Mouse (Mus musculus) embryonic facial prominence, embryonic 13.5 days (tissue): Measurements from ENCODE around the gene Ncln. TPM values are rescaled to one million over a fixed set of nuclear protein-coding genes. Genes with fewer than 3 reads are reported as not detected.
A peak's percentile ranks its signal among the peaks of the same experiment; 100 is the strongest.

Experiments
- ATAC-seq: fragments of 200-750 bp; cut with Nextera tagmentation; 2 replicates; pipeline ENCODE4 v1.8.0; 2017; ENCODE audit warnings: low read depth; ENCODE audit not compliant: insufficient number of reproducible peaks, insufficient read depth, low FRiP score, low TSS enrichment
- H3K27ac ChIP-seq: fragments of 300-500 bp; sonication (generic); 2 replicates; pipeline ENCODE4 v1.5.1; 2015; ENCODE audit warnings: moderate library complexity, mild to moderate bottlenecking, inconsistent platforms
- H3K27me3 ChIP-seq: fragments of 300-500 bp; sonication (generic); 2 replicates; pipeline ENCODE4 v1.6.1; 2015; ENCODE audit warnings: mild to moderate bottlenecking, inconsistent platforms
- H3K36me3 ChIP-seq: fragments of 300-500 bp; sonication (generic); 2 replicates; pipeline ENCODE4 v1.6.1; 2015; ENCODE audit warnings: mild to moderate bottlenecking, inconsistent platforms
- H3K4me1 ChIP-seq: fragments of 300-500 bp; sonication (generic); 2 replicates; pipeline ENCODE4 v1.6.1; 2015; ENCODE audit warnings: inconsistent platforms
- H3K4me2 ChIP-seq: fragments of 300-500 bp; sonication (generic); 2 replicates; pipeline ENCODE4 v1.6.1; 2015; ENCODE audit warnings: moderate library complexity, mild to moderate bottlenecking, inconsistent platforms
- H3K4me3 ChIP-seq: fragments of 300-500 bp; sonication (generic); 2 replicates; pipeline ENCODE4 v1.5.1; 2015; ENCODE audit warnings: mild to moderate bottlenecking, inconsistent platforms
- H3K9ac ChIP-seq: fragments of 300-500 bp; sonication (generic); 2 replicates; pipeline ENCODE4 v1.6.1; 2015; ENCODE audit warnings: mild to moderate bottlenecking, inconsistent platforms
- H3K9me3 ChIP-seq: fragments of 300-500 bp; sonication (generic); 2 replicates; pipeline ENCODE4 v1.6.1; 2016; ENCODE audit warnings: inconsistent platforms
- WGBS: fragments of 180-500 bp; shearing (Covaris S2); methylation state at CpG from one replicate; pipeline ENCODE4 v1.1.7; 2015; ENCODE audit warnings: mixed read lengths; 5-methylcytosine and 5-hydroxymethylcytosine counted together
- polyA plus RNA-seq: library from polyadenylated mRNA; unstranded; fragments of >200 nt; fragmentation: Nextera tagmentation; extraction: Ambion mirVana; gene quantifications from 2 replicates; pipeline ENCODE4 v1.2.1, GENCODE M21; 2015

Gene Ncln
- polyA plus RNA-seq, 1 experiment from 2014 or later: 82.3 TPM

DNA sequence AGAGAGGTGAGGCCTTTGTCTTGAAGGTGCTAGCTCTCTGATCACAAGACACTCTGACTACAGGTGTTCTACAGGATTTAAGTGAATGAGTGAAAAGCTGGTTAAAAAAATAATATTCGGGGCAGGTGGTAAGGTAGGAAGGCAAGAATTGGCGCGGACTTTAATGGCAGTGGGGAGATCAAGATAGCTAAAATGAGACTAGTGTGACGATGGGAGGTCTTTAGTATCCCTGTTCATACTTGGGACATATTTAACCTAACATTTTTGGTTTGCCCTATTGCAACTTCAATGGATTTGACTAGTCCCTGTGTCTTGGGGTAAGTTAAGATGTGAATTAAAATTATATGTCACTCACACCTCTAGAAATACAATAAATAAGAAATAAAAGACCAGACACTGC lies 777 bp upstream of the Ncln start:
- H3K4me2 ChIP-seq: peak overlapping the region; percentile 99
- peaks cover 14% of the 10 kb centered on the region for H3K36me3 ChIP-seq
- no peak for ATAC-seq
- H3K9me3 ChIP-seq: no peaks in the 10 kb centered on the region
- H3K27me3 ChIP-seq: no peaks in the 10 kb centered on the region
- peak overlapping the region; percentile 87 for H3K4me3 ChIP-seq
- peak overlapping the region; percentile 58 for H3K9ac ChIP-seq
- H3K27ac ChIP-seq: no peak overlapping the region
- peaks cover 24% of the 10 kb centered on the region for H3K4me1 ChIP-seq
- WGBS: 40% methylated on average over 4 of the region's 4 CpGs

- Histone ChIP-seq H3K9ac (peak overlapping the region; percentile 92), H3K27ac (peak overlapping the region; percentile 55), H3K27me3 (no peaks in the 10 kb centered on the region), H3K36me3 (peaks cover 26% of the 10 kb centered on the region), H3K9me3 (no peaks in the 10 kb centered on the region), H3K4me3 (peak overlapping the region; percentile 87), H3K4me1 (peaks cover 24% of the 10 kb centered on the region), H3K4me2 (peak overlapping the region; percentile 99)
- ATAC-seq: no peak
- WGBS: 2% methylated on average over 41 of the region's 41 CpGs
These were observed 452 bp downstream of the Ncln start for GRCm38 (mm10) chr10:81495616-81496263.

DNA sequence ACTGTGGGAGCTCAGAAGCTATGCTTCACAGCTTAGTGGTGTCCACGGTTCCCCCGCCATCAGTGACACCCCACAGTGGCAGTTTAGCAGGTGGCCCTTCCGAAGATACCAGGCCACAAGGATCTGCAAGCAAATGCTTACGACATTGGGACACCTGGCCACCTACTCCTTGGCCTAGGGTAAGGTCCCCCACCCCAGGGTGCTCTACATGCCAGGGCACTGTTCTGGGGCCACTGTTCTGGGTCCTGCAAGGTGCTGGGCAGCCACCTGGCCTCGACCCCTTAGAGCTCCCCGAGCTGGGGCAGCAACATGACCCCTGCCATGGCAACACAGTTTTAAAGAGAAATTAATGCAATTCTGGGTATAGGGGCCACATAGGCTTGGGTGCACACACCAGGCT lies 1.0 kb downstream of the Ncln start:
- peaks cover 32% of the 10 kb centered on the region for H3K36me3 ChIP-seq
- H3K4me1 ChIP-seq: peaks cover 24% of the 10 kb centered on the region
- H3K9me3 ChIP-seq: no peaks in the 10 kb centered on the region
- WGBS: 71% methylated on average over 6 of the region's 6 CpGs
- peak overlapping the region; percentile 92 for H3K9ac ChIP-seq
- no peaks in the 10 kb centered on the region for H3K27me3 ChIP-seq
- peak overlapping the region; percentile 99 for H3K4me2 ChIP-seq
- H3K4me3 ChIP-seq: peak overlapping the region; percentile 87
- ATAC-seq: no peak
- H3K27ac ChIP-seq: no peak overlapping the region; the same call in 1 of the 2 replicates

GRCm38 (mm10) chr10:81494260-81495041 lies 1.7 kb downstream of the Ncln start:
- peak overlapping the region; percentile 87; the same call in 1 of the 2 replicates for H3K4me3 ChIP-seq
- peaks cover 24% of the 10 kb centered on the region for H3K4me1 ChIP-seq
- 90% methylated on average over 11 of the region's 11 CpGs for WGBS
- H3K27me3 ChIP-seq: no peaks in the 10 kb centered on the region
- H3K9me3 ChIP-seq: no peaks in the 10 kb centered on the region
- ATAC-seq: no peak
- peaks cover 39% of the 10 kb centered on the region for H3K36me3 ChIP-seq
- no peak overlapping the region for H3K27ac ChIP-seq
- peak overlapping the region; percentile 92 for H3K9ac ChIP-seq
- H3K4me2 ChIP-seq: peak overlapping the region; percentile 99

GRCm38 (mm10) chr10:81493601-81494220 lies 2.5 kb downstream of the Ncln start:
- WGBS: 80% methylated on average over 8 of the region's 8 CpGs
- Histone ChIP-seq H3K27ac (no peak overlapping the region), H3K36me3 (peaks cover 46% of the 10 kb centered on the region), H3K9ac (peak overlapping the region; percentile 92), H3K4me2 (no peak overlapping the region; the same call in 1 of the 2 replicates), H3K4me1 (peaks cover 24% of the 10 kb centered on the region), H3K27me3 (no peaks in the 10 kb centered on the region), H3K4me3 (no peak overlapping the region), H3K9me3 (no peaks in the 10 kb centered on the region)
- no peak for ATAC-seq

DNA sequence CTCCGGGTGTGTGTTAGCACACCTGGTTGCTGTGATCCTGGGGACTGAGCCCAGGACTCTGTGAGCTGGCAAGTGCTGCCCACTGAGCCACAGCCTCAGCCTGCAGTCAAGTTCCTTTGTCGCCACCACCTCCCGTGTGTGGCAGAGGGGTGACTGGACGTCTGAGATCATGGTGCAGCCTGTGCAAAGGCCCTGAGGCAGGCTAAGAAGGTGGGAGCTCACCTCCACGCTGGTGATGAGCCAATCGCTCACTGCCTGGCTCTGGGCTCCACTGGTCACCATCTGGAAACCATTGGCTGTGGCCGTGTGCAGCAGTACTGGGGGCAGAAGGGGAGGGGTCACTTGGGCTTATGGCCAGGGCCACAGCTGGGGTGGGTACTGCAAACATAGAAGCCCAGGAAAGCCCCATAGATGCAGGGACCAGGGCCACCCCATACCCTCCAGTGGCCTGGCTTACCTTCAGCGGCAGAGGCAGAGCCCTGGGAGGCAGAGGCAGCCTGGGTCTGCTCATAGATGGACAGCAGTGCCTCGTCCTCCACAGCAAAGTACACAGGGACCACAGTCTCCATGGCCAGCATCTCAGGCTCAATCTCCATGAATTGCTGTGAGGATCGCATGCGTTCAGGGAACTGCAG lies 3.5 kb downstream of the Ncln start:
- peaks cover 24% of the 10 kb centered on the region for H3K4me1 ChIP-seq
- ATAC-seq: no peak
- WGBS: 75% methylated on average over 11 of the region's 11 CpGs
- peak overlapping the region; percentile 49 for H3K9ac ChIP-seq
- H3K27me3 ChIP-seq: no peaks in the 10 kb centered on the region
- H3K36me3 ChIP-seq: peaks cover 56% of the 10 kb centered on the region
- no peak overlapping the region for H3K4me3 ChIP-seq
- H3K4me2 ChIP-seq: no peak overlapping the region
- H3K9me3 ChIP-seq: no peaks in the 10 kb centered on the region
- H3K27ac ChIP-seq: no peak overlapping the region

DNA sequence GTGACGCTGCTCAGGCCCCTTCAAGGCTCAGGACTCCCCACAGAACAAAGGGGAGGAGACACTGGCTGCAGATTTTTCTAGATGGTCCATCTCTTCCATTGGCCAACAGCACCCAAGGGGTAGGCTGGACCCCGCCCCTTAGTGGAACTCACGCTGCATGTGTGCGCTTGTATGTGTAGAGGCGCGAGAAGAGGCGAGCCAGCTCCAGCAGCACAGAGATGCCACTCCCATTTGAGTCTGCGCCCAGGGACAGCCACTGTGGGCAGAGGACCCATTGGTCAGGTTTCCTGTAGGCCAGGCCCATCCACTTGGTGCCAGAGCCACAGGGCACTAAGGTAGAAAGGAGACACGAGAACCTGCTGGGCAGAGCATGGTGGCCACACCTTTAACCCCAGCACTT lies 5.2 kb downstream of the Ncln start:
- Histone ChIP-seq H3K27ac (no peak overlapping the region), H3K4me2 (no peak overlapping the region), H3K9ac (no peak overlapping the region), H3K4me3 (no peak overlapping the region), H3K36me3 (peaks cover 73% of the 10 kb centered on the region), H3K4me1 (peaks cover 19% of the 10 kb centered on the region), H3K27me3 (no peaks in the 10 kb centered on the region), H3K9me3 (no peaks in the 10 kb centered on the region)
- 89% methylated on average over 9 of the region's 9 CpGs for WGBS
- no peak for ATAC-seq

GRCm38 (mm10) chr10:81489941-81490340 lies 6.3 kb downstream of the Ncln start:
- peaks cover 12% of the 10 kb centered on the region for H3K4me1 ChIP-seq
- ATAC-seq: no peak
- H3K36me3 ChIP-seq: peaks cover 76% of the 10 kb centered on the region
- WGBS: 88% methylated on average over 14 of the region's 14 CpGs
- no peaks in the 10 kb centered on the region for H3K9me3 ChIP-seq
- no peak overlapping the region for H3K27ac ChIP-seq
- H3K4me2 ChIP-seq: no peak overlapping the region
- H3K27me3 ChIP-seq: no peaks in the 10 kb centered on the region
- no peak overlapping the region for H3K4me3 ChIP-seq
- no peak overlapping the region for H3K9ac ChIP-seq

- ATAC-seq: no peak
- no peak overlapping the region for H3K4me3 ChIP-seq
- H3K4me2 ChIP-seq: no peak overlapping the region
- no peaks in the 10 kb centered on the region for H3K4me1 ChIP-seq
- H3K36me3 ChIP-seq: peaks cover 73% of the 10 kb centered on the region
- no peaks in the 10 kb centered on the region for H3K27me3 ChIP-seq
- H3K9me3 ChIP-seq: no peaks in the 10 kb centered on the region
- H3K27ac ChIP-seq: no peak overlapping the region
- no peak overlapping the region for H3K9ac ChIP-seq
- WGBS: 86% methylated on average over 11 of the region's 11 CpGs
These were observed 8.1 kb downstream of the Ncln start for GRCm38 (mm10) chr10:81488081-81488480.

GRCm38 (mm10) chr10:81486496-81486895 lies 9.7 kb downstream of the Ncln start:
- Histone ChIP-seq H3K9ac (no peak overlapping the region), H3K4me3 (no peak overlapping the region), H3K4me2 (no peak overlapping the region), H3K27ac (no peak overlapping the region), H3K27me3 (peaks cover 15% of the 10 kb centered on the region), H3K9me3 (no peaks in the 10 kb centered on the region), H3K4me1 (0 out of 2 replicates have a peak, but pooled peaks cover 6% of the 10 kb centered on the region), H3K36me3 (peaks cover 57% of the 10 kb centered on the region)
- WGBS: 89% methylated on average over 10 of the region's 10 CpGs
- no peak for ATAC-seq

DNA sequence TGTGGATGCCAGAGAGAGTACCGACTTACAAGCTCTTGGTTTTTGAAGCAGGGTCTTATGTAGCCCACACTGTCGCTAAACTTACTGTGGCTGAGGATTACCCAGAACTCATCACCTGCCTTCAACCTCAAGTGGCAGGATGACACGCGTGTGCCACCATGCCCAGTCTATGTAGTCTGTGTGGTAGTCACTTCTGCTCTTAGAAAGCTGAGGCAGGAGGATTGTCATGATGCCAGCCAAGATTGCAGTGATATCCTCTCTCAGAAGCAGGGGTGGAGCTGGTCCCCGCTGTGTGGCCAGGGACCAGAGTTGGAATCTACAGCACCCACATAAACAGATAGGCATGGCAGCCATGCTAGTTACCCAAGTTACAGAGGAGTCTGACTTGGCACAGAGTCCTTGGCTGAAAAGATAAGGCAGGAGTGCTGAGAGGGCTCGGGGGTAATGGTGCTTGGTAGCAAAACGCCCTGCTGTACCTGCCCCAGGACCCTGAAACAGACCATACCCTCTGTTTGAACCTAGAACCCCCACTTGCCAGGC lies 10.6 kb downstream of the Ncln start:
- no peak for ATAC-seq

More for the DNA sequence above, 10.6 kb downstream of the Ncln start:
- WGBS: 69% methylated on average over 7 of the region's 7 CpGs
- H3K4me1 ChIP-seq: 0 out of 2 replicates have a peak, but pooled peaks cover 6% of the 10 kb centered on the region
- no peak overlapping the region for H3K4me3 ChIP-seq
- peaks cover 48% of the 10 kb centered on the region for H3K36me3 ChIP-seq
- H3K9ac ChIP-seq: no peak overlapping the region
- no peaks in the 10 kb centered on the region for H3K9me3 ChIP-seq
- H3K27me3 ChIP-seq: peaks cover 25% of the 10 kb centered on the region
- no peak overlapping the region for H3K27ac ChIP-seq
- no peak overlapping the region for H3K4me2 ChIP-seq
